Mouse (Mus musculus): ENCODE data around the gene Spg7.

DNA sequence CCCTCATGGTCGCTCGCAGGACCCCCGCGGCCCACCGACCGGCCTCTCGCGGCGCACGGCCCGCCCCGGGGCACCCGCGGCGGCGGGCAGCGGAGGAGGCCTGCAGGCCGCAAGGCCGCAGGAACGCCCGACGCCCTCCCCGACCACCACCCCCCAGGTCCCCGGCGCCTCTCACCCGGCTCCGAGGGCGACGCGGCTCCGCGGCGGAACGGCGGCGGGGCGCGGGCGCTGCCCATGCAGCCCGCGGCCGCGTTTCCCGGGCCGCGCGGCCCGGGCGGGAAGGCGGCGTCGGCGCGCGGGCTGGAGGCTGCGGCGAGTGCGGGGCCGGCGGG, 21.0 kb upstream of the Spg7 start:
- TF ChIP-seq CTCF (IDR thresholded peaks at IDR 0.05; ENCODE audit: low read depth) (no peak), EP300 (IDR thresholded peaks at IDR 0.05; ENCODE audit: low read depth) (no peak)
